Mouse (Mus musculus): ENCODE measurements around the gene Ppif.

Gene Ppif

DNA sequence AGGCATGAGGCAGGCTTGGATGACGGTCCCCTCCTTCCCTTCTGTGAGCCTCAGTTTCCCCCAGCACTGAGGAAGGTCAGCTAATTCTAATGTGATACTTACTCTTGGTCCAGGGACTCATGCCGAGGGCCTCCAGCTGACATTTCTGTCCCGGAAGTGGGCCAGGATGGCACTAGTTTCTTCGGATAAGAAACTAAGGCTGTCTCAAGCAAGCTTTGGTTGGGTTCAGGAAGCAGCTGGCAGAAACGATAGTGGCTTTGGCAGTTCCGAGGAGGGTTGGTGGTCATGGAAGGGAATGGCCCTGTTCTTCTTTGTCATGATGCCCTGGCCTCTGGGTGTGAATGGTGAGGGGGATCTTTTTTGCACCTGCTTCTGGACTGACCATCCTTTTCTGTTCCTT, 1.1 kb downstream of the Ppif start:
- in situ Hi-C loops (cut with MboI, MseI) = no loop called here

DNA sequence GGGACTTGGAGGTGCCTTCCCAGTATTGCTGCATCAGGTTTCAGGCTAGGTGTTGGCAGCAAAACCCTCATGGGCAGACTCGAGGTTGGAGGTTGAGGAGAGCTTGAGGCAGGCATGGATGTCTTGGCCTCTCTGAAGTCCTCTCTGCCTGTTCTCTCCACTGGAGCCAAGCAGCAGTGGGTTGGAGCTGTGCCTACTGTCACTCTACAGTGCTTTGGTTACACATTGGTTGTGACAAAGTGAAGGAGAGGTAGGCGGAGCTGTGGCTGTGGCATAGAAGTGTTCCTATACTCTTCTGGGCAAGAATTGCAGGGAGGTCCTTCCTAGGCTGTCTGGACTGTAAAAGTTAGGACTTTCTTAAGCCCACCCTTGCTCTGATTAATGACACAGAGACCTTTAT, 2.4 kb downstream of the Ppif start:
- in situ Hi-C loops (cut with MboI, MseI) = no loop called here

DNA sequence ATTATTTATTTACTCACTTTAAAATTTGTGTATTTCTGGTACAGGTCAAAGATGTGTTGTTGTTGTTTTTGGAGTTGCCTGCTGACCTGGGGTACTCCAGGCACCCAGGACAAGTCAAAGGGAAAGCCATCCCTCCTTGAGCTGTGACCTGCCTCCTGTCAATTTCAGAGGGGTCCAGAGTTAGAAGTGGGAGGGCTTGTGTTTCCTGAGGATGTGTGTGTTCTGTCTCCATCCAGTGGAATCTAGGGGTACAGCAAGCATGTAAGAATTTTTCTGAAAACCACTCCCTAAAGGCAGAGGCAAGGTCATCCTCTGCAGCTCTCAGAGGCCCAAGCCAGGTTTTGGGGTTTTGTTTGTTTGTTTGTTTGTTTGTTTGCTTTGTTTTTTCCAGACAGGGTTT, 8.0 kb downstream of the Ppif start:
- in situ Hi-C loops (cut with MboI, MseI) = no loop called here

DNA sequence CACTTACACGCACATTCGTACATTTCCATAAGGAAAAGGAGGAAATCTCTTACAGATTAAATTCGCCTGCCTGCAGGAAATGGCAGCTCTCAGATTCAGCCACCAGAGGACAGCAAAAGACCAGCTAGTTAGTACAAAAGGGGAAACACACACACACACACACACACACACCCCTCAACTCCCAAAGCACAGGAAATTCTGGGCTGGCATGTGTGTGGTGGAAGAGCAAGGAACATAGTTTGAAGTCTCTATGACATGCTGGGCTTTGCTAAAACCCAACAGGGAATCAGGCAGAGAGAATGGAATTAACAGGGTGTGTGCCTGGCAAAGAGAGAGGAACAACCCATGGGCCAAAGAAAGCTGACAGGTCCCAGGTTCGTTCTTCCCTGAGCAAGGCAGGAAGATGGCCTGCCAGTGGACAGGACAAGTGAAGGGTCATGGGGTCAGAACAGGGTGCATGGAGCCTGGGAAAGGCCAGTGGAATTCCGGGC, 13.8 kb downstream of the Ppif start:
- in situ Hi-C loops (cut with MboI, MseI) = no loop called here

- in situ Hi-C loops (cut with MboI, MseI) = no loop called here
Observed at GRCm38 (mm10) chr14:25708451-25708850, 14.5 kb downstream of the Ppif start.

GRCm38 (mm10) chr14:25708917-25709316, 15.0 kb downstream of the Ppif start:
- in situ Hi-C loops (cut with MboI, MseI) = no loop called here

DNA sequence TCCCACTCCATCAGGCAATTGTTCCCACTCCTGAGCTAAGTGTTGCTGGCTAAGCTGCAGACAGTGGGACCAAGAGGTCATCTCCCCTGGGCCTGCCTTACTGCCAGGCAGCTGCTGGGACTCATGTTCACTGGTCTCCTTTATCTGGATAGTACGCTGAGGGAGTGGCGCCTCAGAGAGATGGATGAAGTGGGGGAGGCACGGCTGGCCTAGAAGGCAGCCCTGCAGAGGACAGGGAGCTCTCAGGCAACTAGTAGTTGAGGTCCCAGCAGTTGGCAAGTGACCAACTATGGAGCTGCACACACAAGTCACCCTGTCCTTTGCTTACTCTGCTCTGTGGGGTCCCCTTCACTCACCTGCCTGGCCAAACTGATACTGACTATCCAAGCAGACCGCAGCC, 16.1 kb downstream of the Ppif start:
- in situ Hi-C loops (cut with MboI, MseI) = no loop called here

DNA sequence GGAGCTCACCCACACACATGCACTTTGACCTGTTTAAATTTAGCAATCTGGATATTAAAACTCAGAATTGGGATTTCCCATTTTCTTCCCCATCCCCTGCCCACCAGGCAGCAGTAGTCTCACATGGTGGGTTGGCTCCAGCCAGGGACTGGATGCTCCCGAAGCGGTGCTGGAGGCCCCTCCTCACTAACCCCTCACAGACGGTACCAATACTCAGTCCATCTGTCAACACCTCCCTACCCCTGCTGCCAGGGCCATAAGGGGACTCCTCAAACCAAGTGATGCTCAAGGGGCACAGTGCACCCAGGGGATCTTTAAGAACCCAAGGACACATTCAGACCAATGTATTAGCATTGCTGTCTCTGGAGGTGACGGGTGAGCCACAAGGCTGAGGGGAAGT, 16.7 kb downstream of the Ppif start:
- in situ Hi-C loops (cut with MboI, MseI) = no loop called here

DNA sequence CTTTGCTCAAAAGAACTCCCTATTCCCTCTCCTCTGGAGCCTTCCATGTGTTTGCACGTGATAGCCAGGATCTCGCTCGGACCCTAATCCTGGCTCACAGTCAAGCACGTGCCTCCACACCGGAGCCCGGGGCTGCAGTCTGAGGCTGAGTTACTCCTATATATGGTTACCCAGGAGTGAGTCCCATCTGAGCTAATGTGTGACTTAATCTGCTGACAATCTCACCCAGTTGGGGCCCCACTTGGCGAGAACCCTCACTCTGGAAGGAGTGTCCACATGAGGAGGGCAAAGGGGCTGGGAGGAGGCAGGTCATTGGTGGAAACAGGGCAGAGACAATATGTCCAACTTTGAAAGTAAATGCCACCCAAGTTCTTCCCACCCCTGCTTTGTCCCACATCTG, 17.2 kb downstream of the Ppif start:
- in situ Hi-C loops (cut with MboI, MseI) = no loop called here

- in situ Hi-C loops (cut with MboI, MseI) = no loop called here
Observed at GRCm38 (mm10) chr14:25711602-25712001, 17.6 kb downstream of the Ppif start.

GRCm38 (mm10) chr14:25713443-25713842, 19.5 kb downstream of the Ppif start:
- in situ Hi-C loops (cut with MboI, MseI) = no loop called here

DNA sequence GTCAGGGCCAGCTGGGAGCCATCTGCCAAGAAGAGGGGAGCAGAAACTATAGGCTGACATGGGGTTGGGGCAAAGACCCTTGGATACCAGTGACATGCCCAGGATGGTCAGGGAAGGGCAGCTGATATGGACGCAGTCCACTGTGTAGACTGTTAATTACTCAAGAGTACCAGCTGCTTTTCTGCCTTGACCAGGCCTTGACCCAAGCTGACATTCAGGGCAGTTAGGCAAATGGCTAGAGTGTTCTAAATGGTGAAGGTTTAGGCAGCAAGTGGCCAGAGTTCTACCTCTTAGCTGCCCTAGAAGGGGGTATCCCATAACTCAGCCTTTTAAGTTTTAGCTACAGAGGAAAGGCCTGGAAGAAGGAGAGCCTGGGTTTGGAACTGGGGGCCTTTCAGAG, 22.6 kb downstream of the Ppif start:
- in situ Hi-C loops (cut with MboI, MseI) = no loop called here

GRCm38 (mm10) chr14:25717718-25718117, 23.8 kb downstream of the Ppif start:
- in situ Hi-C loops (cut with MboI, MseI) = no loop called here

- in situ Hi-C loops (cut with MboI, MseI) = no loop called here
Observed at GRCm38 (mm10) chr14:25718471-25718870, 24.5 kb downstream of the Ppif start.

- in situ Hi-C loops (cut with MboI, MseI) = no loop called here
Observed at GRCm38 (mm10) chr14:25719371-25719770, 25.4 kb downstream of the Ppif start.

DNA sequence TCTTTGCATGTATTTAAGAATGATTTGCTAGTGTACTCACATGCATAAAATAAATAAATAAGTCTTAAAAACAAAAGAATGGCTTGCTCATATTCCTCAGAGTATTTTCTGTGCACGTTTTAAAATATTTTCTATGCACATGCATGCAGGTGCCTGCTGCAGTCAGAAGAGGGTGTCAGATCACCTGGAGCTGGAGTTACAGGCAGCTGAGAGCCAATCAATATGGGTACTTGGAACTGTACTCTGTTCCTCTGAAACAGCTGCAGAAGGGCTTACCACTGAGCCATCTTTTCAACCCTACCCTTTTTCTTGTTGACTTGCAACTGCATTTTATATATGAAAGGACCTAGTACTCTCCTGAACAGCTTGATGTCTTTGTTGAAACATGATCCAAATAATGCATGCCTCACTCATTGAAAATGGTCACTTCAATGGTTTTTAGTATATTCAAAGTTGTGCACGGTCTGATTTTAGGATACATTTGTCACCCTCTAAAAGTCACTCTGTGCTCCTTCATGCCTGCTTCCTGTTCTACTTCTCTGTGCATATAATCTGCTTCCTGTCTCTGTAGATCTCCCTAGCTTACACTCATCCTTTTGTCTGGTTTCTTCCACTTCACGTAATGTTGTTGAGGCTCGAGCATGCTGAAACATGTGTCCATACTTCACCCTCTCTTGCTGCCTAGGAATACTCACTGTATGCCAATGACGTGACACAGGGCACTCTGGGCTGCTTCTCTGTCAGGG, 27.2 kb downstream of the Ppif start:
- in situ Hi-C loops (cut with MboI, MseI) = no loop called here

DNA sequence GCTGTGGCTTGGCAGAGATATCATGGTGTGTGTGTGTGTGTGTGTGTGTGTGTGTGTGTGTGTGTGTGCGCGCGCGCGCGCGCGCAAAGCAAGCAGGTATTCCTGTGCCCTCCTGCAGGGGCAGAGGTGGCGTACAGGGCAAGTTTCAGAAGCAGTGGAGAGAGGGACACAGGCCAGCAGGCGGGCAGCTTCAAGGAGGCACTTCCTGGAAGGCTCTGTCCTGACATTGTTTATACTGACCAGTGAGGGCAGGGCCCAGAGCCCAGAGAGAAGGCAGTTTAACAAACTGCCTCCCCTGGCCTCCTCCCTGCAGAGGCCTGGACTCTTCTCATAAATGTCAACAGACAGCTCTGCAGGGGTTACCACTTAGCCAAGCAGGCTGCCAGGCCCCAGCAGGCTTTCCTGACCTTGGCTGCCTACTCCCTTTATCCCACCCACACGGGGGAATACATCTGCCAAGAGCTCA, 31.1 kb downstream of the Ppif start:
- in situ Hi-C loops (cut with MboI, MseI) = no loop called here

- in situ Hi-C loops (cut with MboI, MseI) = no loop called here
Observed at GRCm38 (mm10) chr14:25725690-25726089, 31.7 kb downstream of the Ppif start.

DNA sequence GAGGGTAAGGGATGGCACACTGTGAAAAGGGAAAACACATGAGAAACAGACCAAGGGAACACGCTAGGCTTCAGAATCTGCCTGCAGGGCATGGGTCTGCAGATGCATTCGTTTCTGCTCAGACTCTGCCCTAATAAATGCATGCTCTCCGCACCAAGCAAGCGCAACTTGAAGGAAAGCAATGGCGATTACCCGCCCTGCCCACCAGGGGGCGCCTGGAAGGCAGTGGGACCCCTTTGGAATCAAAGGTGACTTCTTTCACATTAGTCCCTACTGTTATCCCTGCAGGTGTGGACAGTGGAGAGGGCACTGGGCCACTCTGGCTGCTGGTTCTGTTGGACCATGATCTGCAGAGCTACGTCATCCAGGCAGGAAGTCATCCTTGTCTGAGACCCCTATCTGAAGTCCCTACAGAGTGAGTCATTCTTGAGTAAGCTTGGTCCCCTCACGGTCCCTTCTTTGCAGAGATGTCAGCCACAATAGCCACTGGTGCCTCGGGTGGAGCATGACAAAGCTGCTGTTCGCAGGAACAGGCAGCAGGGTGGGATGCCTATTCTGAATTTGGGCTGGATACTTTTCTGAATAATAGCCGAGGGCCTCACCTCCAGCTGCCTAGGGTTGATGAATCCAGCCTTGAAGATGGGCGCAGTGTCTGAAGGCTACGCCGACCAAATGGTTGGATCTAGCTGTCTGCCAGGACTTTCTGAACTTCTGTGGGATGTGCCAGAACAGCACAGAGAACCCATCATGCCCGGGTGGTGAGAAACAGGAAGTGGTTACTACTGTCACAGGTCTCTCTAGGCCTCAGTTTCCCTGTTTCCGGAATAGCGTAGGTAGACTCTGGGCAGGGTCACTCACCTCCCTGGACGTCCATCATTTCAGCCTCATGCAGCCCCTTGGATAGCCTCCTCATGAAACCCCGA, 32.5 kb downstream of the Ppif start:
- in situ Hi-C loops (cut with MboI, MseI) = no loop called here

- in situ Hi-C loops (cut with MboI, MseI) = no loop called here
Observed at GRCm38 (mm10) chr14:25727149-25727510, 33.2 kb downstream of the Ppif start.

GRCm38 (mm10) chr14:25734736-25735716, 41.1 kb downstream of the Ppif start:
- in situ Hi-C loops (cut with MboI, MseI) = no loop called here

DNA sequence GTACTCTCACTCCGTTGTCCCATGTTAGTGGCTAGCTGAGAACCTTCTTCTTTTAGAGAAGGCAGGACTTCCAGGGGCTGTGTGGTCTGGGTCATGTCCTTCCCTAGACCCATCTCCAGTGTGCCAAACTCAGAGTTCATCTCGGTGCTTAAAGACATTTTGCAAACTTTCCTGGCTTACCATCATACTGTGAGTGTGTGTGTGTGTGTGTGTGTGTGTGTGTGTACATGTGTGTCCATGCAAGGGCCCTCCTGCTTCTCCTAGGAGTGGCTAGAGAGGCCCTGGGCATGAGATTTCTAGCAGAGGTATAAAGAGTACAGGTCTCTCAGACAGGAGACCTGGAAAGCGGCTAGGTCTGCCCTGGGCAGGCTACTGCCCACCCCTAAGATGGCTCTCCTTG, 42.2 kb downstream of the Ppif start:
- in situ Hi-C loops (cut with MboI, MseI) = no loop called here
